Mouse (Mus musculus): ENCODE measurements around the gene Rec114. TPM values are rescaled to one million over a fixed set of nuclear protein-coding genes. Genes with fewer than 3 reads are reported as not detected.
A peak's percentile ranks its signal among the peaks of the same experiment; 100 is the strongest.

Rec114 gene
- total and polyA plus RNA-seq, 3 experiments = 111 to 135 TPM; not detected in 1

DNA sequence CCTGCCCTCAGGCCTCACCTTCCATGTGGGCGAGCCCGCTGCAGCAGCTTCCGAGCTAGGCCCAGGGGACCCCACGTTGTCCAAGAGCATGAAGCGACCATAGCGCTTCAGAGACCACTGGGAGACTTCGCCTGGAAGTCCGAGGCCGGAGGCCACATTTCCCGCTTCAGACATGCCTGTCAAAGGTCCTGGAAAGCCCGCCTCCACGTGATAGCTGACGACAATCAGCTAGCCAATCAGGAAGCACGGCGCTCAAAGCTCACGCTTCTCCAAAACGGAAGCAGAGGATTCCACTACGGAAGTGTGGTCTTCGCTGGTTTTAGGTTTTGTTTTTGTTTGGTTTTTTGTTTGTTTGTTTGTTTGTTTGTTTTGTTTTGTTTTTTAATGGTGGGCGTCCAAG, 2.4 kb downstream of the Rec114 start (continued):
- peak; percentile 88 for TF ChIP-seq MYC (IDR thresholded peaks at IDR 0.05; ENCODE audit: low read depth, low read length)
- TF ChIP-seq MXI1 (IDR thresholded peaks at IDR 0.05; ENCODE audit: low read depth, low read length) = peak; percentile 95
- TF ChIP-seq RCOR1 (IDR thresholded peaks at IDR 0.05; ENCODE audit: low read depth, low read length) = no peak

DNA sequence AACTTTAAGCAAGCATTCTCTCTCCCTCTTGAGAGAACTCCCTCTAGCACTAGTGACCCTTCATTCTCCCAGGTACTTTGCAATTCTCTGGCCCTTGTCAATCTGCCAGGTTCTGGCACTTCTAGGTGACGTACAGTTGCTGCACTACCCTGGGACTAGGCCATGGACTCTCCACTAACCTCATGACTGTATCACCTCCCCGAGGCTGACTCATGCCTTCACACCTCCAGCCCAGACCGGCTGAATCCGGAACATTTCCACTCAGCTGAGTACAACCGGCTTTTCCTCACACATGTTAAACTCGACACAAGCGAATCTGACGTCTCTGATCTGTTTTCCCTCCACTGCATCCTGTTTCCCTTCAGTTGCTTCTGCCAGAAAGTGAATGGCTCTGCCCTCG, 4.0 kb downstream of the Rec114 start:
- Histone ChIP-seq H3K4me1 (ENCODE audit: control insufficient read depth in 1 of 2, insufficient read depth in 2 of 2, low read length in 2 of 2) (peaks cover 4 to 9% of the 10 kb centered on the region in 2 experiments), H3K27me3 (ENCODE audit: control insufficient read depth in 1 of 2, insufficient read depth in 2 of 2, low read length in 2 of 2) (no peaks in the 10 kb centered on the region), H3K4me3 (ENCODE audit: control insufficient read depth in 1 of 2, insufficient read depth in 1 of 2, low read depth in 2 of 2, low read length in 2 of 2) (no peak overlapping the region), H3K79me2 (ENCODE audit: control insufficient read depth, insufficient read depth, low read length, poor library complexity) (peaks cover 30% of the 10 kb centered on the region), H3K9ac (ENCODE audit: control insufficient read depth, low read depth, low read length, poor library complexity, severe bottlenecking) (no peak overlapping the region), H3K9me3 (replicated peaks; ENCODE audit: insufficient read depth, low read length) (no peaks in the 10 kb centered on the region), H3K36me3 (ENCODE audit: control insufficient read depth in 1 of 2, insufficient read depth in 2 of 2, low read length in 2 of 2) (peaks cover 0 to 14% of the 10 kb centered on the region in 2 experiments; a peak in 3 of 4 replicates), H3K27ac (ENCODE audit: control insufficient read depth, low read depth, low read length) (no peak overlapping the region)
- DNase-seq (ENCODE audit: low read depth, low spot score) = no peak
- TF ChIP-seq BHLHE40 (IDR thresholded peaks at IDR 0.05; ENCODE audit: borderline replicate concordance, low read depth, low read length) = no peak
- TF ChIP-seq CHD1 (IDR thresholded peaks at IDR 0.05; ENCODE audit: low read depth, low read length) = no peak
- no peak for TF ChIP-seq MEF2A (IDR thresholded peaks at IDR 0.05; ENCODE audit: extremely low read depth, insufficient replicate concordance, low read depth, low read length, poor library complexity, severe bottlenecking)
- TF ChIP-seq MYC (IDR thresholded peaks at IDR 0.05; ENCODE audit: low read depth, low read length) = no peak
- no peak for TF ChIP-seq MXI1 (IDR thresholded peaks at IDR 0.05; ENCODE audit: low read depth, low read length)
- TF ChIP-seq ETS1 (IDR thresholded peaks at IDR 0.05; ENCODE audit: low read depth, low read length) = no peak

DNA sequence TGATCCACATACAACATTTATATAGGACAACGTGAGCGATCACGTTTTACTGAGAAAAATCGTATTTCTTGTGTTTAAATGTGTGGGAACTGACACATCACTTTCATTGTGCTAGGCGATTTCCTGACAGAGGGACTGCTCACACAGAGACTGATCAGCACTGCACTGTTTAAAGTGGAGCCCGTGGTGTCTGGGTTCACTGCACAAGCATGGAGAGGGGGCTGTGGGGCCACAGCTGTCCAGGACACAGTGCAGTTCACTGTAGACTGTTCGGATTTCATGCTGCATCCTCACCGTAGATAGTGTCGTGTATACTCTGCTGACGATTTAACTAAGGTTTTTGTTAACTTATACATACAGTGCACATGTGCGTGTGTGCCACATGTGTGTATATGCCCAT, 20.6 kb downstream of the Rec114 start:
- no peak overlapping the region for H3K4me3 ChIP-seq (ENCODE audit: control insufficient read depth in 1 of 2, insufficient read depth in 1 of 2, low read depth in 2 of 2, low read length in 2 of 2)
- H3K79me2 ChIP-seq (ENCODE audit: control insufficient read depth, insufficient read depth, low read length, poor library complexity) = no peaks in the 10 kb centered on the region
- no peak for TF ChIP-seq CHD1 (IDR thresholded peaks at IDR 0.05; ENCODE audit: low read depth, low read length)
- no peak for TF ChIP-seq GABPA (IDR thresholded peaks at IDR 0.05; ENCODE audit: low read depth, low read length)
- no peak for TF ChIP-seq CHD2 (IDR thresholded peaks at IDR 0.05; ENCODE audit: low read length)
- no peak for TF ChIP-seq MAZ (IDR thresholded peaks at IDR 0.05; ENCODE audit: low read depth, low read length)
- TF ChIP-seq ZNF384 (IDR thresholded peaks at IDR 0.05; ENCODE audit: low read depth, low read length) = no peak
- TF ChIP-seq USF2 (IDR thresholded peaks at IDR 0.05; ENCODE audit: borderline replicate concordance in 1 of 2, insufficient read depth in 1 of 2, low read depth in 1 of 2, low read length in 2 of 2) = no peak
- TF ChIP-seq MYC (IDR thresholded peaks at IDR 0.05; ENCODE audit: low read depth, low read length) = no peak
- TF ChIP-seq HCFC1 (IDR thresholded peaks at IDR 0.05; ENCODE audit: low read depth, low read length) = no peak
- peaks cover 1 to 30% of the 10 kb centered on the region in 2 experiments; a peak in 3 of 4 replicates for H3K36me3 ChIP-seq (ENCODE audit: control insufficient read depth in 1 of 2, insufficient read depth in 2 of 2, low read length in 2 of 2)
- no peaks in the 10 kb centered on the region for H3K27me3 ChIP-seq (ENCODE audit: control insufficient read depth in 1 of 2, insufficient read depth in 2 of 2, low read length in 2 of 2)
- no peak overlapping the region for H3K27ac ChIP-seq (ENCODE audit: control insufficient read depth, low read depth, low read length)
- H3K9me3 ChIP-seq (replicated peaks; ENCODE audit: insufficient read depth, low read length) = no peaks in the 10 kb centered on the region
- H3K9ac ChIP-seq (ENCODE audit: control insufficient read depth, low read depth, low read length, poor library complexity, severe bottlenecking) = no peak overlapping the region
- peaks cover 17 to 21% of the 10 kb centered on the region in 2 experiments for H3K4me1 ChIP-seq (ENCODE audit: control insufficient read depth in 1 of 2, insufficient read depth in 2 of 2, low read length in 2 of 2)
- no peak for DNase-seq (ENCODE audit: low read depth, low spot score)

Data from MEL (cell line).